Mouse (Mus musculus): ENCODE results near the gene Hist1h2bg. TPM values are rescaled to one million over a fixed set of nuclear protein-coding genes. Genes with fewer than 3 reads are reported as not detected.

Gene Hist1h2bg
- polyA plus RNA-seq (2017; shearing (Covaris generic)), result 2.8 TPM

GRCm38 (mm10) chr13:23571022-23571503, at the start of gene Hist1h2bg, which contains the start of gene Hist1h2ae:
Gene Hist1h2bg (plus strand): TSS chr13:23571396.
Gene Hist1h2ae (minus strand): TSS chr13:23571220.

GRCm38 (mm10) chr13:23530901-23531875, 40.0 kb upstream of the Hist1h2bg start, which contains the start of gene Hist1h4h:
Gene Hist1h4h (plus strand): TSS chr13:23531050.

DNA sequence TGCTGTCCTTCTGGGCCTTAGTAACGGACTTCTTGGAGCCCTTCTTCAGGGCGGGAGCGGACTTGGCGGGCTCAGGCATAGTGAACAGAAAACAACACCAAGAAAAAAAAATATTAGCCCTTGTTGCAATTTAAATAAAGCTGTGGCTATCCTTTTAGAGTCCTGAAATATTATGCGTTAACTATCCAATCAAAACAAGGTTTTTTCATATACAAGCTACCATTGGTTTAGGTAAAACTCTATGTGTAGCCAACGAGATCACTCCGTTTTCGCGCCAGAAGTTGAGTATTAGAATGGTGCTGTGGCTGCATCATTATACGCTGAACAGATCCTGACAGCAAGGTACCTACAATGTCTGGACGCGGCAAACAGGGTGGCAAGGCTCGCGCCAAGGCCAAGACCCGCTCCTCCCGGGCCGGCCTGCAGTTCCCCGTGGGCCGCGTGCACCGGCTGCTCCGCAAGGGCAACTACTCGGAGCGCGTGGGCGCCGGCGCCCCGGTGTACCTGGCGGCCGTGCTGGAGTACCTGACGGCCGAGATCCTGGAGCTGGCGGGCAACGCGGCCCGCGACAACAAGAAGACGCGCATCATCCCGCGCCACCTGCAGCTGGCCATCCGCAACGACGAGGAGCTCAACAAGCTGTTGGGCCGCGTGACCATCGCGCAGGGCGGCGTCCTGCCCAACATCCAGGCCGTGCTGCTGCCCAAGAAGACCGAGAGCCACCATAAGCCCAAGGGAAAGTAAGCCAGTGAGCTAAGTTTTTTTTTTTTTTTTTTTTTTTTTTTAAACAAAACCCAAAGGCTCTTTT, 37.4 kb upstream of the Hist1h2bg start, which contains the start of gene Hist1h2af:
Gene Hist1h2af (plus strand): TSS at position 347 of the 808 bp plus-strand sequence.

DNA sequence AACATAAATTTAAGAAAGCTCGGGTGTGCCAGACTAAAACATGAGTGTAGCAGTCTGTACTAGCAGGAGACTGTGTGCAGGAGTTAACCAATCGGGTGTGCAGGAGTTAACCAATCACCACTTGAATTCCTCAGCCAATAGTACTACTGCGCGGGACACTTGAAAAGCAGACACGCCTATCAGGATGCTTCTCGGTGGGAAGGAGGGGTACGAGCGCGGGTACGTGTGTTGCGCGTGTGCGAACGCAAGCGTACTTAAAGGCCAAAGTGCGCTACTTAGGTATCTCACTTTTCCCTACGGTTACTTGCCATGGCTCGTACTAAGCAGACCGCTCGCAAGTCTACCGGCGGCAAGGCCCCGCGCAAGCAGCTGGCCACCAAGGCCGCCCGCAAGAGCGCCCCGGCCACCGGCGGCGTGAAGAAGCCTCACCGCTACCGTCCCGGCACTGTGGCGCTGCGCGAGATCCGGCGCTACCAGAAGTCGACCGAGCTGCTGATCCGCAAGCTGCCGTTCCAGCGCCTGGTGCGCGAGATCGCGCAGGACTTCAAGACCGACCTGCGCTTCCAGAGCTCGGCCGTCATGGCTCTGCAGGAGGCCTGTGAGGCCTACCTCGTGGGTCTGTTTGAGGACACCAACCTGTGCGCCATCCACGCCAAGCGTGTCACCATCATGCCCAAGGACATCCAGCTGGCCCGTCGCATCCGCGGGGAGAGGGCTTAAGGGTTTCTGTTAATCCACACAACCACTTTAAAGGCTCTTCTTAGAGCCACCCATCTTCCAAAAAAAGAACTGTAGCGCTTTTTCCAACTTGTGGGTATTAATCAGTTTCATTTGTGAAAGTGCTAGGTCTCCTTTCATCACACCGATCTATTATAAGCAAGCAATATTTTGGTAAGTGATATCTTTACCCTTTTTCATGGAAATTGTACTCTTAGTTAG, 35.8 kb upstream of the Hist1h2bg start, which contains the start of gene Hist1h3g:
Gene Hist1h3g (plus strand): TSS at position 286 of the 939 bp plus-strand sequence.

DNA sequence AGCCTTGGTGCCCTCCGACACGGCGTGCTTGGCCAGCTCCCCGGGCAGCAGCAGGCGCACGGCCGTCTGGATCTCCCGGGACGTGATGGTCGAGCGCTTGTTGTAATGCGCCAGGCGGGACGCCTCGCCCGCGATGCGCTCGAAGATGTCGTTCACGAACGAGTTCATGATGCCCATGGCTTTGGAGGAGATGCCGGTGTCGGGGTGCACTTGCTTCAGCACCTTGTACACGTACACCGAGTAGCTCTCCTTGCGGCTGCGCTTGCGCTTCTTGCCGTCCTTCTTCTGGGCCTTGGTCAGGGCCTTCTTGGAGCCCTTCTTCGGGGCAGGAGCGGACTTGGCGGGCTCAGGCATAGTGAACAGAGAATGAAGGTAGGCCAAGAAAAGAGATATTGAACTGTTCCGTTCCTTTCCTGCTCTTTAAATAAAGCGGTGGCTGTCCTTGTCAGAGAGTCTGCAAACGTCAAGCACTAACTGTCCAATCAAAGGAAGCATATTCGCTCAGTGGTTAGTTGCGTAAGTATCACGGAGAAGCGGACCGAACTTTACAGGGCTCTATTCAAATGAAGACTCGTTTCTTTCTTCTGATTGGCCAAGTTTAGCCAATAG, 28.1 kb upstream of the Hist1h2bg start, which contains the start of gene Hist1h2bh:
Gene Hist1h2bh (minus strand): TSS at position 394 of the 609 bp plus-strand sequence.

DNA sequence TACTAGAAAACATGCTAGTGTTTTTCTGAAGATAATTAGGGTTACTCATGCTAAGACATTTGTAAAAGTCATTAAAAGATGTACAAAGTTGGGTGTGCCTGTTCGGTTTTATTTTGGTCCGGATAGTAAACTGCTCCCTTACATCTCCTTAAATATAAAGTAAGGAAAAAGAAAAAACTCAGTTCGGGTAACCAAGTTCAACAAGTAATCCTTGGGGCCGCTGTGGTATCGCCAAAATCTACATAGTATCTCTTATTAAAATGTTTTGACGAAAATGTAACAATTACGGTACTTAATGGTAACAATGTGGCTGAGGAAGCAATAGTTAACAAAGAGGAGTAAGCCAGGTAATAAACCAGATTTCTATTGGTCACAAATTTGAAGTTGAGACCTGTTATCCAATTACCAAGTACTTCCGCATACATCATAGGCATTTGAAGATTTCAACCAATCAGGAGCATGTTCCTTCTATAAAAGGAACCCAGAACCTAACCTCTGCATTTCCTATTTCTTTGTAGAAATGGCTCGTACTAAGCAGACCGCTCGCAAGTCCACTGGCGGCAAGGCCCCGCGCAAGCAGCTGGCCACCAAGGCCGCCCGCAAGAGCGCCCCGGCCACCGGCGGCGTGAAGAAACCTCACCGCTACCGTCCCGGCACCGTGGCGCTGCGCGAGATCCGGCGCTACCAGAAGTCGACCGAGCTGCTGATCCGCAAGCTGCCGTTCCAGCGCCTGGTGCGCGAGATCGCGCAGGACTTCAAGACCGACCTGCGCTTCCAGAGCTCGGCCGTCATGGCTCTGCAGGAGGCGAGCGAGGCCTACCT, 27.0 kb upstream of the Hist1h2bg start, which contains the start of gene Hist1h3f:
Gene Hist1h3f (plus strand): TSS at position 88 of the 822 bp plus-strand sequence.

GRCm38 (mm10) chr13:23551146-23551834, 19.9 kb upstream of the Hist1h2bg start, which contains the start of gene Hist1h4f:
Gene Hist1h4f (minus strand): TSS chr13:23551648.

DNA sequence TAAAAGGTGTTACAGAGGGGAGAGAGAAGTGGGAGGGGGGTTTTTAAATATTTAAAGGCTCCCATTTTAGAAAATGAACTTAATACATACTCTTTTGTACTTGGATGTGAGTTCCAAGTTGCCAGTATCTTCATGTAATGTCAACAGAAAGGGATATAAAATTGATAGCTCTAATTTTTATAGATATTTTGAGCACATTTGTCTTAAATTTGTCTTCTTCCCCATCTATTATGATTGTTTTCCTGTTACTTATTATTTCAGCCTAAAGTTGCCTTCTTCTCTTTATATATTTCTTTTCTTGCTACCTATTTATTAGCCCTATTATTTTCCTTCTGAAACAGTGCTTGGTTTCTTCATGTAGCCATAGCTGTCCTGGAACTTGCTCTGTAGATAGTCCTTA, 18.2 kb upstream of the Hist1h2bg start, which contains the start of gene Hist1h1d:
Gene Hist1h1d (plus strand): TSS at position 301 of the 400 bp plus-strand sequence.

GRCm38 (mm10) chr13:23561883-23562659, 9.1 kb upstream of the Hist1h2bg start, which contains the start of gene Hist1h3e:
Gene Hist1h3e (minus strand): TSS chr13:23562369.

DNA sequence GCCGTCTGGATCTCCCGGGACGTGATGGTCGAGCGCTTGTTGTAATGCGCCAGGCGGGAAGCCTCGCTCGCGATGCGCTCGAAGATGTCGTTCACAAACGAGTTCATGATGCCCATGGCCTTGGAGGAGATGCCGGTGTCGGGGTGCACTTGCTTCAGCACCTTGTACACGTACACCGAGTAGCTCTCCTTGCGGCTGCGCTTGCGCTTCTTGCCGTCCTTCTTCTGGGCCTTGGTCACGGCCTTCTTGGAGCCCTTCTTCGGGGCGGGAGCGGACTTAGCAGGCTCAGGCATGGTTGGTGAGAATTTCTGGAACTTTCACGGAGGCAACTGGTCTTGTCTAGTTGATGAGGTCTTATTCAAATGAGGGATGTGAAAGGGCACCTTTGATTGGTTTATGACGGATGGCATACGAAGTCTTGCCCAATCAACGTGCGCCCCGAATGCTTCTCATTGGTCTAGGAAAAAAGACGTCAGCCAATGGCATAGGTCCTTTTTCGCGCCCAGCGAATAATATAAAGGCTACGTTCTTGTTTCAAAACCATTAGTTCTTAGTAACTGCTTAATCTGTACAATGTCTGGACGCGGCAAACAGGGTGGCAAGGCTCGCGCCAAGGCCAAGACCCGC, 2.8 kb downstream of the Hist1h2bg start, which contains the start of the genes Hist1h2bf and Hist1h2ad:
Gene Hist1h2bf (minus strand): TSS at position 299 of the 627 bp plus-strand sequence.
Gene Hist1h2ad (plus strand): TSS at position 484 of the 627 bp plus-strand sequence.

GRCm38 (mm10) chr13:23575271-23575851, 4.2 kb downstream of the Hist1h2bg start, which contains the start of gene Hist1h3d:
Gene Hist1h3d (plus strand): TSS chr13:23575763.

DNA sequence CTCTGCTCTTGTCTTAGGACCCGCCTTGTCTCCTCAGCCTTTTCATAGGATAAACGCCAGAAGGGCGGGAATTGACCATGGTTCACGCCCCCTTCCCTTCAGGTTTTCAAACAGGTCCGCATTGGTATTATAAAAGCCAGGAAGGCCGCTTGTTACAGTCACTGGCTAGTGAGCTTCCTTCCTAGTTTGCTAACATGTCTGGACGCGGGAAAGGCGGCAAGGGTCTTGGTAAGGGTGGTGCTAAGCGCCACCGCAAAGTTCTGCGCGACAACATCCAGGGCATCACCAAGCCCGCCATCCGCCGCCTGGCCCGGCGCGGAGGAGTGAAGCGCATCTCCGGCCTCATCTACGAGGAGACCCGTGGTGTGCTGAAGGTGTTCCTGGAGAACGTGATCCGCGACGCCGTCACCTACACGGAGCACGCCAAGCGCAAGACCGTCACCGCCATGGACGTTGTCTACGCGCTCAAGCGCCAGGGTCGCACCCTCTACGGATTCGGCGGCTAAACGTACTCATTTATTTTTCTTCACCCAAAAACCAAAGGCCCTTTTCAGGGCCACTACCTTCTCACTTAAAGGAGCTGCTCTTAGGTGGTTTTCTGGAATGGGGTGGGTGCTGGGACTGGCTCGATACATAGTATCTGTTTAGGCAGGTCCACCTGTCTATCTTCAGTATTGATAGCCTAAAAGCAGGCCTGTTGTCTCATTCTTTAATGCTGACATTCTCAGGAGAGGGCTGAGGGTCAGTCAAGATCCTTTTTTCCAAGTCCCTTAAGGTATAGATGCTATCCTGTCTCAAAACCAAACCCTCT, 10.4 kb downstream of the Hist1h2bg start, which contains the start of gene Hist1h4d:
Gene Hist1h4d (plus strand): TSS at position 191 of the 811 bp plus-strand sequence.

DNA sequence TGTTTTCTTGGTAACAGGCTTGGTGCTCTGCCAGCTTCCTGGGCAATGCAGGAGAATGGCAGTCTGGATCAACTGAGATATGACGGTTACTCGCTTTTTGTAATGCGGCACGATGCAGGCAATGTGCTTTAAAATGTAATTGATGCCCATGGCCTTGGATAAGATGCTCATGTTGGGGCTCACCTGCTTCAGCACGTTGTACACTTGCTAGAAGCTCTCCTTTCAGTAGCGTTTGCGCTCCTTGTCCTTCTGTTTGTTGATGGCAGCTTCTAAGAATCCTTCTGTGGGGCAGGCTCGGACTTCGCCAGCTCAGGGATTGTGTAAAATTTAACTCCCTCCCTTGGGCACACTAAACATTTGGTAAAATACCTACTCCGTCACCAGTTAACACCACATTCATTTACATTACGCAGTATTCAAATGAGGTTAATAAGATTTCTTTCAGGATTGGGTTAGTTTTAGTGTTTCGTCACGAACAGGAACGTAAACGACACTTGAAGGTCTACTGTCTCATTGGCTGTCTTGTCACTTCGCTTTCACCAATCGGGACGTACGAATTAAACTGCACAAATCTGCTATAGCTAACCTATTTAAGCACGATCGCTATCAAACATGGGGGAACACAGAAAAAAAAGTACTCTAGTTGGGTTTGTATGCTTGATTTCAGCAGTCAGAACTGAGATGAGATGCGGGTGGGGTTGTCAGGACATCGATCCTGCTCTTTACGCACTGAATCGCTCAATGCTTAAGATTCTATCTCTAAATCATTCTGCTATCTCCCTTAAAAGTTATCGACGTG, 49.7 kb downstream of the Hist1h2bg start, which contains the start of gene Hist1h2be:
Gene Hist1h2be (minus strand): TSS at position 392 of the 799 bp plus-strand sequence.

All from CD4-positive, CD25-positive, alpha-beta regulatory T cell, adult 9 weeks (primary cell).